Mouse (Mus musculus) liver, embryonic 11.5 days (tissue): Measurements from ENCODE around the gene Akt3. TPM values are rescaled to one million over a fixed set of nuclear protein-coding genes. Genes with fewer than 3 reads are reported as not detected.

Experiments
- ATAC-seq: fragments of 200-750 bp; cut with Nextera tagmentation; replicated peaks from 2 replicates; pipeline ENCODE4 v1.8.0; 2017; ENCODE audit warnings: moderate number of reproducible peaks, mild to moderate bottlenecking, moderate TSS enrichment, moderate library complexity; ENCODE audit not compliant: low FRiP score
- DNase-seq: peaks from one replicate; pipeline ENCODE4 v3.0.0-alpha.2; 2017; ENCODE audit warnings: low spot score
- H3K27ac ChIP-seq: fragments of 300-500 bp; sonication (generic); 2 replicates; pipeline ENCODE4 v1.5.1; 2014; ENCODE audit warnings: mild to moderate bottlenecking, low read depth, low read length, control low read depth
- H3K27me3 ChIP-seq: fragments of 300-500 bp; sonication (generic); replicated peaks from 2 replicates; pipeline ENCODE4 v1.6.1; 2014; ENCODE audit warnings: low read length, mixed read lengths; ENCODE audit not compliant: control insufficient read depth, insufficient read depth
- H3K36me3 ChIP-seq: fragments of 300-500 bp; sonication (generic); 2 replicates; pipeline ENCODE4 v1.6.1; 2014; ENCODE audit warnings: mild to moderate bottlenecking, low read length, moderate library complexity, mixed read lengths; ENCODE audit not compliant: control insufficient read depth, insufficient read depth
- H3K4me1 ChIP-seq: fragments of 300-500 bp; sonication (generic); replicated peaks from 2 replicates; pipeline ENCODE4 v1.6.1; 2014; ENCODE audit warnings: low read length, mixed read lengths; ENCODE audit not compliant: control insufficient read depth, insufficient read depth
- H3K4me2 ChIP-seq: fragments of 300-500 bp; sonication (generic); 2 replicates; pipeline ENCODE4 v1.6.1; 2014; ENCODE audit warnings: mild to moderate bottlenecking, control low read depth, moderate library complexity
- H3K4me3 ChIP-seq: fragments of 300-500 bp; sonication (generic); 2 replicates; pipeline ENCODE4 v1.5.1; 2014; ENCODE audit warnings: low read depth, low read length, control low read depth
- H3K9ac ChIP-seq: fragments of 300-500 bp; sonication (generic); 2 replicates; pipeline ENCODE4 v1.6.1; 2014; ENCODE audit warnings: low read depth, low read length, control low read depth
- H3K9me3 ChIP-seq: fragments of 300-500 bp; sonication (generic); 2 replicates; pipeline ENCODE4 v1.6.1; 2016; ENCODE audit warnings: low read length, inconsistent platforms, mixed read lengths; ENCODE audit not compliant: control insufficient read depth
- WGBS: fragments of 180-500 bp; shearing (Covaris S2); extraction: QIAGEN DNeasy Blood & Tissue Kit; methylation state at CpG from one replicate; pipeline ENCODE4 v1.1.7; 2014; 5-methylcytosine and 5-hydroxymethylcytosine counted together
- polyA plus RNA-seq: library from polyadenylated mRNA; unstranded; fragments of >200 nt; fragmentation: Nextera tagmentation; extraction: Ambion mirVana; gene quantifications from 2 replicates; pipeline ENCODE4 v1.2.1, GENCODE M21; 2014

Akt3 gene
- polyA plus RNA-seq, 1 experiment from 2014 or later = 4.3 TPM

DNA sequence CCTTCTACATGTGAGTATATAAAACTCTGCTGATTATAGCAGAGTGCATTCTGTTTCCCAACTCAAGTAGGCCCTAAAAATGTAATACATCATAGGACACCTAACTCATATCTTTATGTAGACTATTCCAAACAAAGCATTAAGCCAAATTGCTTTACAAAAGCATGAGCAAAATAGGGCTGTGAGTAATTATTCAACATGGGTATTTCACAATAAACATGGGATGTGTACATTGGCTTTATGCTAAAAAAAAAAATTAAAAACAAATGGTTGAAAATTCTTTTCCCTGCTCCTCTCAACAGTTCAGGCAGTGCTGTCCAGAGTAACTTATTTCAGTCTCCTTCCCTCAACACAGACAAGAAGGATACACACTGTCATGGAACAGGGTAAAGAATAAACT is 26.9 kb downstream of the Akt3 start:
- Histone ChIP-seq H3K36me3 (no peaks in the 10 kb centered on the region), H3K4me1 (no peaks in the 10 kb centered on the region), H3K4me3 (no peak overlapping the region), H3K9me3 (no peaks in the 10 kb centered on the region), H3K27me3 (no peaks in the 10 kb centered on the region), H3K9ac (no peak overlapping the region), H3K27ac (no peak overlapping the region), H3K4me2 (no peak overlapping the region)
- no peak for DNase-seq
- no peak for ATAC-seq

DNA sequence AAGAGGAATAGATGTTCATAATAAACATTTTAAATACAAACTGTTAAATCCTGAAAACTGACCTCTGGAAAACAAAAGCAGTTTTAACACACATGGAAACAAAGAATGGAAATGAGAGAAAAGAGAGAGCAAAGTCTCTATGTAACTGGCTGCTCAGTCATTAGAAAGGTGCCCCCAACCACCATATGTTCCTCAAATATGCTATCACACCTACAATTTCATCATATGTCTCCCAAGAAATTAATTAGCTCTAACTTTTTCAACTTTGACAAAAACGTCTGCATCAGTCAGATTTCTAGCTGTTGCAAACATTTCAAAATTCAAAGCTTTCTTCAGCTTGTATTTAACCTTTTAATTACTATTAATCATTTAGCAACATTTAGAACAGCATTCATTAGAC is 59.0 kb downstream of the Akt3 start:
- WGBS = 48% methylated on average over 1 of the region's 1 CpGs
- no peak overlapping the region for H3K4me2 ChIP-seq
- no peaks in the 10 kb centered on the region for H3K4me1 ChIP-seq
- H3K9ac ChIP-seq = no peak overlapping the region
- no peak overlapping the region for H3K4me3 ChIP-seq
- no peaks in the 10 kb centered on the region for H3K36me3 ChIP-seq
- H3K27me3 ChIP-seq = no peaks in the 10 kb centered on the region
- H3K9me3 ChIP-seq = no peaks in the 10 kb centered on the region
- H3K27ac ChIP-seq = no peak overlapping the region
- no peak for DNase-seq
- no peak for ATAC-seq

DNA sequence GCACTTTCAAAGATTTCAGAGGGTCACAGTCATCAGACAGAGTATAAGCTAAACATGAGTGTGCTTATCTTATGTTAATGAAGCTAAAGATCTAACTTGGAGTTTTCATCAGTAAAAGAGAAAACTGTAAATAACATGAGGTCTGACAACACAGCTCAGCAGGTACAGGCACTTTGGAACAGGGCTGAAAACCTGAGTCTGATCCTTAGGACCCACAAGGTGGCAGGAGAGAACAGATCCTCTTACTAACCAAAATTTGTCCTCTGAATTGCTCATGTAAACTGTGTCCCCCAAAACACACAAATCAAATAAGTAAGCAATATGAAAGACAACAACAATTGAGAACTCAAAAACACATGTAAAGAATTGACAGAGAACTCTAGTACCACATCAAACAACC is 62.8 kb downstream of the Akt3 start:
- no peaks in the 10 kb centered on the region for H3K36me3 ChIP-seq
- H3K4me1 ChIP-seq = no peaks in the 10 kb centered on the region
- H3K4me2 ChIP-seq = no peak overlapping the region
- H3K27me3 ChIP-seq = no peaks in the 10 kb centered on the region
- H3K9ac ChIP-seq = no peak overlapping the region
- ATAC-seq = no peak
- DNase-seq = no peak
- H3K9me3 ChIP-seq = no peaks in the 10 kb centered on the region
- H3K4me3 ChIP-seq = no peak overlapping the region
- no peak overlapping the region for H3K27ac ChIP-seq

DNA sequence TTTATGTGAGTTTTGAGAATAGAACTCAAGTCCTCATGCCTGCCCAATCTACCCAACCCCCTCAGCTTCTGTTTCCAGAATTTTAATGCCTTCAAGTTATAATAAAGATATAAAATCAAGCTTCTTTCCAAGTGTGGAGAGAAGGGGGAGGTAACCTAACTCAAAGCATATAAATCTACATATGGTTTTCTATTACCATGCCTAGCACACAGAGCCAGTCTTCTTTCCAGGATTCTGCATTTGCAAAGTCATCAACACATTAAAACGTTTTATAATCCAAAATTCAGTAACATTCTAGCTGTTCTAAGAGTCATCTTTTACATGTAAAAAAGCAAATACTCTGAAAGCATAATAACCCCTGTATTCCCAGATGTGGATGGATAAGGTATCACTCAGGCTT is 63.7 kb downstream of the Akt3 start:
- no peaks in the 10 kb centered on the region for H3K9me3 ChIP-seq
- ATAC-seq (no peak), DNase-seq (no peak)
- H3K4me1 ChIP-seq = no peaks in the 10 kb centered on the region
- no peaks in the 10 kb centered on the region for H3K36me3 ChIP-seq
- H3K9ac ChIP-seq = no peak overlapping the region
- 59% methylated on average over 1 of the region's 1 CpGs for WGBS
- H3K4me3 ChIP-seq = no peak overlapping the region
- no peaks in the 10 kb centered on the region for H3K27me3 ChIP-seq
- no peak overlapping the region for H3K4me2 ChIP-seq
- H3K27ac ChIP-seq = no peak overlapping the region

DNA sequence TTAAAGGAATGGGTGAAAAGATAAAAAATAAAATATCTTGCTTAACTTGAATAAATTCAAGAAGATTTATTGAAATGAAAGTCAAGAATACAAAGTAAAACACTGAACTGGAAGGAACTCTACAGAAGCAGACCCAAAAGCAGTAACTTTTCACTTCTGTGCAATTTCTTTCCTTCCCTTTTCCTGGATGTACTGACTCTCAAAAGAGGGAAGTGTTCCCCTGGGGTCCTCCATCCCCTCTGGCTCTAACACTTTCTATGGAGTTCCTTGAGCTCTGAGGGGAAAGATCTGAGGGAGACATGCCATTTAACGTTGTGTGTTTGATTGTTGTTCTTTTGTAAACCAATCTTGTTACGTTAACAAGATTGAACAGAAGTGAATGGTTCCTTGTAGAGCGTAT is 66.4 kb downstream of the Akt3 start:
- 73% methylated on average over 3 of the region's 3 CpGs for whole genome bisulfite sequencing
- Histone ChIP-seq H3K36me3 (no peaks in the 10 kb centered on the region), H3K4me3 (no peak overlapping the region), H3K27ac (no peak overlapping the region), H3K9ac (no peak overlapping the region), H3K4me1 (no peaks in the 10 kb centered on the region), H3K27me3 (no peaks in the 10 kb centered on the region), H3K9me3 (no peaks in the 10 kb centered on the region), H3K4me2 (no peak overlapping the region)
- ATAC-seq (no peak), DNase-seq (no peak)

DNA sequence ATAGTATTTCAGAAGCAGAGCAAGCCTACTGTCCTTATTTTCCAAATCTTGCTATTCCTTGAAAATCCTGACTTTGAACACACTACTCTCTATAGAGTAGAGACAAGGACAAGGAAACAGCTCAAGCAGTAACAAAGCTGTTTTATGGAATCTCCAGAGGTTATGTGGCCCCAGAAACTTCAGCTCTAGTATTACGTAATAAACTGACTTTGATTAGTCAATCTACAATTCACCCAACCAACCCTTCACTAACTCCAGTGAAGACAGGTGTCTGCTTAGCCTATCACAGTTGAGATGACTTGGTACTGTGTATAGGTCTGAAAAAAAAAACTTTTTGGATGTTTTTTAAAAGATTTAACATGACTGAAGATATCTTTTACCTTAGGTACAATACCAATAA is 67.6 kb downstream of the Akt3 start:
- WGBS = 85% methylated on average over 1 of the region's 1 CpGs

DNA sequence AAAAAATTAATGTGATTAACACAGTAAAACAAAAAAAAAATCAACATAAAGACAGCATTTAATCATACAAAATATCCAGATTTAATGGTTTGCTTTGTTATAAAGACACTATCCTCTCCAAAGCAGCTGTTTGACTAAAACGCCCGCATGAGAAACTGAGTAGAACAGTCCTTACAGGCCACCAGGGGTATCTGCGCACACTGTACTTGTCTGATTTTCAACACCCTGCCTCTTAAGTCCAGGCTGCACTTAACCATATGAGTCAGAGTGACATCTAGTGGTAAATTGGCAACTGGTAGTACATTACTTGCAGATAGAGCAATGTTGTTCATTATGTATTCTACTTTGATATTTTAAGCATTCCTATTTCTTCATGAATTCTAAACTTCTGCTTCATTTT is 69.3 kb downstream of the Akt3 start:
- H3K4me2 ChIP-seq = no peak overlapping the region
- H3K4me3 ChIP-seq = no peak overlapping the region
- 45% methylated on average over 3 of the region's 3 CpGs for whole genome bisulfite sequencing
- no peaks in the 10 kb centered on the region for H3K4me1 ChIP-seq
- H3K9ac ChIP-seq = no peak overlapping the region
- no peaks in the 10 kb centered on the region for H3K36me3 ChIP-seq
- no peaks in the 10 kb centered on the region for H3K9me3 ChIP-seq
- DNase-seq = no peak
- ATAC-seq = peak; percentile 77; the same call in 1 of the 2 replicates
- no peaks in the 10 kb centered on the region for H3K27me3 ChIP-seq
- H3K27ac ChIP-seq = no peak overlapping the region

More for the DNA sequence above, 67.6 kb downstream of the Akt3 start:
- Histone ChIP-seq H3K4me2 (no peak overlapping the region), H3K36me3 (no peaks in the 10 kb centered on the region), H3K4me3 (no peak overlapping the region), H3K4me1 (no peaks in the 10 kb centered on the region), H3K27ac (no peak overlapping the region), H3K9me3 (no peaks in the 10 kb centered on the region), H3K27me3 (no peaks in the 10 kb centered on the region), H3K9ac (no peak overlapping the region)
- no peak for DNase-seq
- ATAC-seq = no peak

DNA sequence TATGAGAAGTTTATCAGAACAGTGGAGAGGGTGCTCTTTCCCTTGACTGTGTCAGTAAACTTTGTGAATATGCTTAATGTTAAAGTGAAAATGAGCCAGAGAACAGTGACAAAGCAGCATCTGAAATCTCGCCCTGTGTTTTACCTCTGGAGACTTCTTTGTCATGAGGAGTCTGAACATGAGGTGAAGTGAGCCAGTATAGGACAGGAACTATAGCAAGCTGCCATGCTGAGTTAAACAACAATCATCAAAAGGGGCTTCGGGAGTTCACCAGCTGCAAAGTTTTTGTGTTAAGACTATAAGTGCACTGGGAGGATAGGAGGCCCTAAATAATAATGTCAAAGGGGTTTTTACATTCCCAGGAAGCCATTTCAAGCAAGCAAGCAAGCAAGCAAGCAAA is 71.3 kb downstream of the Akt3 start:
- Histone ChIP-seq H3K9me3 (no peaks in the 10 kb centered on the region), H3K27ac (no peak overlapping the region), H3K9ac (no peak overlapping the region), H3K4me2 (no peak overlapping the region), H3K4me3 (no peak overlapping the region), H3K36me3 (no peaks in the 10 kb centered on the region), H3K4me1 (no peaks in the 10 kb centered on the region), H3K27me3 (no peaks in the 10 kb centered on the region)
- WGBS = 78% methylated on average over 2 of the region's 2 CpGs
- no peak for ATAC-seq
- no peak for DNase-seq

DNA sequence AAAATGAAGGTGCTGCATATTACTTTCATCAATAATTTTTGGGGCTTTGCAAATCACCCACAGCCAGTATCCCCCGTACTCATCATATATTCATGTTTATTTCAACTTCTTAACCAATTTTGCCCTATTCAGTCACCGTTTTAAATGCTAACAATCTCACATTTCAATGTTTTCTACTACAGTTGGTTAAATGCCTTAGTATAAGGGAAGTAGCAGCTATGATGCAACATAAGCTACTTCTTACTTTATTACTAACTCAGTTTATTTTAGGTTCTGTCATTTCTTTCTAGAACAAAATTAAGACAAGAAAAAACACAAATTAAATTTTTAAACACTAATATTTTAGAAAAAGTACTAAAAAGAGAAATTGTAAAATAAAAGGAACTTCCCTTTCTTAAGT is 78.4 kb downstream of the Akt3 start:
- no peaks in the 10 kb centered on the region for H3K4me1 ChIP-seq
- no peak overlapping the region for H3K27ac ChIP-seq
- no peak for ATAC-seq
- H3K9ac ChIP-seq = no peak overlapping the region
- WGBS = 82% methylated on average over 2 of the region's 2 CpGs
- H3K36me3 ChIP-seq = no peaks in the 10 kb centered on the region
- no peak overlapping the region for H3K4me3 ChIP-seq
- no peak for DNase-seq
- no peak overlapping the region for H3K4me2 ChIP-seq
- H3K27me3 ChIP-seq = no peaks in the 10 kb centered on the region
- H3K9me3 ChIP-seq = no peaks in the 10 kb centered on the region
